Mouse (Mus musculus): ENCODE results near the gene Prkar2a.

DNA sequence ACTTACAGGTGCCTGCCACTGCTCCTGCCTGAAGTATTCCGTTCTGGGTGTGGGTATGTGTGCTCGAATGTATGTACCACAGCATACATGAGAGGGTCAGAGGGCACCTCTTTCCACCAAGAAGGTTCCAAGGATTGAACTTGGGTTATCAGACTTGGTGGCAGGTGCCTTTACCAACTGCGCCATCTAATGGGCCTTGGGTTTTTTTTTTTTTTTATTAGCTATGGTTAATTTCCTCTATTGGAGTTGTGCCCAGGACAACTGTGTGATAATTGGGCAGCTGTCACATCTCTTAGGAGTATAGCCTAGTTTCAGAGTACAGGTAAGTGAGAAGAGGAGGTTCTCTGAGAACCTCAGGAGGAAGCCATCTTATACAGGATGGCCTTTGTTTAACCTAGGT, 110.5 kb downstream of the Prkar2a start:
- no peak for TF ChIP-seq TAL1 (IDR thresholded peaks at IDR 0.05; ENCODE audit: low read length)
- no peak for TF ChIP-seq GATA1 (IDR thresholded peaks at IDR 0.05; ENCODE audit: low read length)

Data from erythroblast, embryonic 14.5 days (primary cell).